Mouse (Mus musculus) cerebellum, adult 2 months (tissue): ENCODE data around the gene Bola1. TPM values are rescaled to one million over a fixed set of nuclear protein-coding genes. Genes with fewer than 3 reads are reported as not detected.

Experiments used
- DNase-seq, 2 experiments: peaks; one replicate each; pipeline ENCODE4 v3.0.0; 2021
- H3K27ac ChIP-seq: fragments of 200-500 bp; 2 replicates; pipeline ENCODE4 v1.5.1; 2012; ENCODE audit warnings: low read length, control low read depth, inconsistent platforms; ENCODE audit not compliant: insufficient read depth
- H3K27me3 ChIP-seq: fragments of 200-500 bp; 2 replicates; pipeline ENCODE4 v1.6.1; 2012; ENCODE audit warnings: inconsistent platforms, mild to moderate bottlenecking, low read length, moderate library complexity; ENCODE audit not compliant: control insufficient read depth, insufficient read depth
- H3K4me1 ChIP-seq: fragments of 200-500 bp; 2 replicates; pipeline ENCODE4 v1.6.1; 2011; ENCODE audit warnings: low read length; ENCODE audit not compliant: control insufficient read depth, insufficient read depth
- H3K4me3 ChIP-seq: fragments of 200-500 bp; replicated peaks from 2 replicates; pipeline ENCODE3; 2011; ENCODE audit warnings: mild to moderate bottlenecking, low read depth, low read length, control low read depth; ENCODE audit not compliant: insufficient read depth
- CTCF ChIP-seq: fragments of 200-500 bp; IDR thresholded peaks from 2 replicates; pipeline ENCODE4 v1.5.1; 2011; ENCODE audit warnings: low read depth, mild to moderate bottlenecking, control low read depth, low read length, moderate library complexity, borderline replicate concordance; ENCODE audit not compliant: insufficient read depth
- POLR2A ChIP-seq: fragments of 200-500 bp; IDR thresholded peaks from 2 replicates; pipeline ENCODE4 v1.6.1; 2011; ENCODE audit warnings: low read length, control low read depth, borderline replicate concordance; ENCODE audit not compliant: insufficient read depth
- WGBS: fragments of 180-500 bp; shearing (Covaris S2); methylation state at CpG from one replicate; pipeline ENCODE4 v1.1.7; 2018; 5-methylcytosine and 5-hydroxymethylcytosine counted together
- polyA plus RNA-seq: library from polyadenylated mRNA; depleted of rRNA; stranded (reverse); fragments of >200 nt; gene quantifications from 2 replicates; pipeline ENCODE4 v1.2.3, GENCODE M21; 2012

The Bola1 gene
- polyA plus RNA-seq, 1 experiment, result 47.0 TPM

GRCm38 (mm10) chr3:96262979-96263550 lies 43.6 kb upstream of the Bola1 start, which contains the start of gene Hist2h4:
Gene Hist2h4 (minus strand): TSS chr3:96263311.
- DNase-seq, result peak; percentile 98 to 99
- Histone ChIP-seq H3K4me3 (peak within 1 kb of the TSS; percentile 72), H3K27ac (peak within 1 kb of the TSS; percentile 91), H3K27me3 (no peaks in the 10 kb centered on the region), H3K4me1 (peaks cover 6% of the 10 kb centered on the region; the same call in 1 of the 2 replicates)
- under 1% methylated on average over 40 of the region's 40 CpGs for WGBS
- TF ChIP-seq POLR2A (peak; percentile 100), CTCF (no peak; the same call in 1 of the 2 replicates)

- H3K27me3 ChIP-seq, result no peaks in the 10 kb centered on the region
- TF ChIP-seq POLR2A (peak; percentile 80; the same call in 1 of the 2 replicates), CTCF (no peak)
- peaks cover 3% of the 10 kb centered on the region; the same call in 1 of the 2 replicates for H3K4me1 ChIP-seq
- under 1% methylated on average over 19 of the region's 19 CpGs for WGBS
- H3K4me3 ChIP-seq, result peak overlapping the region; percentile 72
- DNase-seq, result peak; percentile 89 to 96
- H3K27ac ChIP-seq, result peak overlapping the region; percentile 91
Measured at GRCm38 (mm10) chr3:96262216-96262875, 42.8 kb upstream of the Bola1 start.

GRCm38 (mm10) chr3:96261623-96262022 lies 42.1 kb upstream of the Bola1 start:
- TF ChIP-seq CTCF, result no peak
- no peak for TF ChIP-seq POLR2A

GRCm38 (mm10) chr3:96260220-96260619 lies 40.7 kb upstream of the Bola1 start:
- H3K4me3 ChIP-seq, result no peak overlapping the region
- H3K27me3 ChIP-seq, result no peaks in the 10 kb centered on the region
- TF ChIP-seq POLR2A, result no peak
- no peak for TF ChIP-seq CTCF
- no peak overlapping the region for H3K27ac ChIP-seq
- no peak for DNase-seq
- H3K4me1 ChIP-seq, result peaks cover 3% of the 10 kb centered on the region; the same call in 1 of the 2 replicates
- WGBS, result 75% methylated on average over 5 of the region's 5 CpGs

More at GRCm38 (mm10) chr3:96261623-96262022, 42.1 kb upstream of the Bola1 start:
- H3K27me3 ChIP-seq, result no peaks in the 10 kb centered on the region
- H3K27ac ChIP-seq, result peak overlapping the region; percentile 75
- H3K4me3 ChIP-seq, result peak overlapping the region; percentile 72
- 32% methylated on average over 3 of the region's 3 CpGs for WGBS
- peak in 1 of 2 experiments; percentile 23 for DNase-seq
- H3K4me1 ChIP-seq, result peaks cover 3% of the 10 kb centered on the region; the same call in 1 of the 2 replicates

- Histone ChIP-seq H3K4me1 (no peaks in the 10 kb centered on the region; the same call in 1 of the 2 replicates), H3K27me3 (no peaks in the 10 kb centered on the region), H3K4me3 (no peak overlapping the region), H3K27ac (no peak overlapping the region)
- no peak for DNase-seq
- TF ChIP-seq POLR2A (no peak), CTCF (no peak)
- 91% methylated on average over 3 of the region's 3 CpGs for WGBS
Measured at GRCm38 (mm10) chr3:96257190-96257589, 37.7 kb upstream of the Bola1 start.

- DNase-seq, result no peak
- no peak overlapping the region for H3K4me3 ChIP-seq
- H3K27me3 ChIP-seq, result no peaks in the 10 kb centered on the region
- TF ChIP-seq CTCF (no peak), POLR2A (no peak)
- no peaks in the 10 kb centered on the region; the same call in 1 of the 2 replicates for H3K4me1 ChIP-seq
- no peak overlapping the region for H3K27ac ChIP-seq
- WGBS, result 86% methylated on average over 5 of the region's 5 CpGs
Measured at GRCm38 (mm10) chr3:96255926-96256593, 36.6 kb upstream of the Bola1 start.

- TF ChIP-seq POLR2A, result no peak
- no peak for TF ChIP-seq CTCF
Measured at GRCm38 (mm10) chr3:96254683-96255355, 35.3 kb upstream of the Bola1 start.

More at GRCm38 (mm10) chr3:96254683-96255355, 35.3 kb upstream of the Bola1 start:
- no peaks in the 10 kb centered on the region for H3K27me3 ChIP-seq
- 29% methylated on average over 10 of the region's 10 CpGs for whole genome bisulfite sequencing
- no peak for DNase-seq
- H3K4me3 ChIP-seq, result no peak overlapping the region
- no peaks in the 10 kb centered on the region for H3K4me1 ChIP-seq
- H3K27ac ChIP-seq, result no peak overlapping the region
